Mouse (Mus musculus) cerebellum, postnatal 36 days (tissue): Measurements from ENCODE around the gene Ephb2.

Experiments
- DNase-seq, 2 experiments: peaks; one replicate each; pipeline ENCODE4 v3.0.0; 2021 to 2022; ENCODE audit warnings: mixed read lengths in 2 of 2

Gene Ephb2

GRCm38 (mm10) chr4:136697325-136697724, 138.5 kb downstream of the Ephb2 start:
- peak in 1 of 2 experiments; percentile 40 for DNase-seq

GRCm38 (mm10) chr4:136696381-136696925, 139.3 kb downstream of the Ephb2 start:
- DNase-seq = peak; percentile 75 to 76

- no peak for DNase-seq
These were observed 140.1 kb downstream of the Ephb2 start for GRCm38 (mm10) chr4:136695696-136696095.

- no peak for DNase-seq
These were observed 145.8 kb downstream of the Ephb2 start for GRCm38 (mm10) chr4:136690034-136690433.

GRCm38 (mm10) chr4:136688113-136688512, 147.7 kb downstream of the Ephb2 start:
- DNase-seq = no peak

DNA sequence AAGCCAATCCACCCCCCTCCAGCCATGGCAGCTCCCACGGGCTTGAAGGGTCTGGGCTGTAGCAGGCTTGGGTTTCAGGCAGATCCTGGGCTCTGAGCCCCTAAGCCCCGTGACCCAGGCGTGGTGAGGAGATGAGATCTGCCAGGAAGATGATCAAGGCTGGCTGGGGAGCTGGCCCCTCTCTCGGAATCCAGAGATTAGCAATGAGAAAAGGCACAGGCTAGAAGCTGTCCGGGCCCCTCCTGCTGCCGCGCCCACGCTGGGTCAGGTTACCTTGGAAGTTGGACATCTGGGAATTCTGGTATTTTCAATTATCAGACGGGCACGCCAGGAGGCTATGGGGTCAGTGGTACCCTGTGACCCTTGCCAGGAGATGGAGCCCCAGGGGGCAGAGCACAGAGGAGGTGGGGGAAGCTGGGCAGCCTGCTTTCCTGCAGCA, 150.3 kb downstream of the Ephb2 start:
- DNase-seq = no peak

- DNase-seq = no peak
These were observed 151.3 kb downstream of the Ephb2 start for GRCm38 (mm10) chr4:136684485-136684884.

DNA sequence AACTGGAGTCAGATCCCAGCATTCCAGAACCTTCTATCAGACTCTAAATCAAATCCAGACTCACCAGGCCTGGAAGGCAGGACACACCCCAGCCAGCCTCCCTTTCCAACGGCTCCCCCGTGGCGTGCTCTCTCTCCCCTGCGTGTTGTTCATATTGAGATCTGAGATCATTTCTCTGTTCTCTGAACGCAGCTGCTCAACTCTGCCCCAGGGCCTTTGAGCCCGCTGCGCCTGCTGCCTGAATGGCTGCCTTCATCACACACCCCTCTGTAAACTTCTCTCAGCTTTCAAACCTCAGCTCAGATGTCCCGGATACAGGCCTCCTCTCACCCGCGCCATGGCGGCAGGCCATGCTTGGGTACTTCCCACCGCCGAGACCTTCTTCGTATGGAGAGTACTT, 155.1 kb downstream of the Ephb2 start:
- no peak for DNase-seq

DNA sequence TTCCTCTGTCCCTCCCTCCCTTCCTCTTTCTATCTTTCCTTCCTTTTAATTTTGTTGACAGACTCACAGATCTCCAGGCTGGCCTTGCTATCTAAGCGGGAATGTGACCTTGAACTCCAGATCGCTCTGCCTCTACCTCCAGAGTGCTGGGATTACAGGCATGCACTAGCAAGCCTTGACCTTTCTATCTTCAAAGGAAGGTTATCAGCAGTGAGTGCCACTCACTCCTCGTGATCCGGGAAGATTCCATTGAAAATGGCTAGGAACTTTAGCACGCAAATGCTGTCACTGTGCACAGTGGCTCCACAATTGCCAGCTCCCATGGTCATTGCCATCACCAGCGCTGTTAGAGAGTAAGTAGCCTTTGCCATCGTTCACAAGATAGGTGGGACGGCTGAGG, 156.6 kb downstream of the Ephb2 start:
- DNase-seq = no peak

- DNase-seq = peak; percentile 94 to 99
These were observed 157.3 kb downstream of the Ephb2 start for GRCm38 (mm10) chr4:136678480-136678879.

DNA sequence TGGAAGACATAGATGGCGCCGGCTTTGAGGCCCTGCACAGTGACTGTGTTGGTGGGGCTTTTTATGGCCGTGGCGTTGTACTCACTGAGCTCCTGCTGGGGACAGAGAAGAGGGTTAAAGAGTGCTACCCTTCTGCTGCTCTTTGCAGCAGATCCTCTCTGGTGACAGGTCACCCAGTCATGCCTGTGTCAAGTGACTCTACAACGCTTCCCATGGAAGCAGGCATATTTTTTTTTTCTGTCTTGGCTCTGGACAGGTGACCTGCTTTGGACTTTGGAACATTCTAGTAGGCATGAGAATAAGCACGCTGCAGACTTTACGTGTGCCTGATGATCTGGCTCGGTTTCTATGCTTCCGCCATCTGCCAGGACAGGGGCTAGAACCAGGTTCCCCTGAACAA, 160.3 kb downstream of the Ephb2 start:
- DNase-seq = no peak

GRCm38 (mm10) chr4:136672335-136673090, 163.3 kb downstream of the Ephb2 start:
- no peak for DNase-seq

DNA sequence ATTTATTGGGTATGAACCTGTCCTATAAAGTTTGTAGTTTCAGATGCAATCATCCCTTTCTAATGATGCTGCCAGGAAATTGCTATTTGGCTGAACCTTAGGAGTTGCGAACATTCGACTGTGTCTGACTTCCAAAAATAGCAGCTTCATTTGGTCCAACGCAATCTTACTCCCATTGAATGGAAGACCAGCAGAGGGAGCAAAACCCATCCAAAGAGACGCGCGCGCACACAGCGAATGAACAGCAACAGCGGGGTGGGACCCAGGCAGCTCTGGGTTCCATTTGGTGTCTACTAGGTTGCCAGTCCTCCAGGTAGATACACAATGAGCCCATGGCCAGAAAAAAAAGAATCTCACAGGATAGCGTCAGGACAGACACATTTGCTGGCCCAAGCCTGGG, 168.0 kb downstream of the Ephb2 start:
- DNase-seq = no peak

DNA sequence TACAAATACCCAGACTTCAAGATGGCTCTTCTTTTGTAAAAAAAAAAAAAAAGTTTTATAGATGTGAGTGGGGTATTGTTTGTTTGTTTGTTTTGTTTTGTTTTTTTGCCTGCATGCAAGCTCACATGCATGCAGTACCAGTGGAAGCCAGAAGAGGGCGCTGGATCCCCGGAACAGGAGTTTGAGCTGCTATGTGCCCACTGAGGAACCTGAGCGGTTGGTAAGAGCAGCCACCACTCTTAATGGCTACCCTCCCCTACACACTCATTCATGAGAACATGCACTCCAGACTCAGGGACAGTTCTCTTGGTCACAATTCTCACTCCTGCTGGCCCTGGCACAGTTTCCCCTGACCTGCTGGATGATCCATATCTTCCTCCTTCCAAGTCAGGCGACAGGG, 169.8 kb downstream of the Ephb2 start:
- DNase-seq = peak; percentile 36 to 38

- peak; percentile 49 to 61 for DNase-seq
These were observed 170.7 kb downstream of the Ephb2 start for GRCm38 (mm10) chr4:136665068-136665467.

GRCm38 (mm10) chr4:136657914-136658313, 177.9 kb downstream of the Ephb2 start:
- DNase-seq = no peak

- DNase-seq = no peak
These were observed 182.0 kb downstream of the Ephb2 start for GRCm38 (mm10) chr4:136653692-136654234.

GRCm38 (mm10) chr4:136653019-136653418, 182.8 kb downstream of the Ephb2 start:
- DNase-seq = no peak

DNA sequence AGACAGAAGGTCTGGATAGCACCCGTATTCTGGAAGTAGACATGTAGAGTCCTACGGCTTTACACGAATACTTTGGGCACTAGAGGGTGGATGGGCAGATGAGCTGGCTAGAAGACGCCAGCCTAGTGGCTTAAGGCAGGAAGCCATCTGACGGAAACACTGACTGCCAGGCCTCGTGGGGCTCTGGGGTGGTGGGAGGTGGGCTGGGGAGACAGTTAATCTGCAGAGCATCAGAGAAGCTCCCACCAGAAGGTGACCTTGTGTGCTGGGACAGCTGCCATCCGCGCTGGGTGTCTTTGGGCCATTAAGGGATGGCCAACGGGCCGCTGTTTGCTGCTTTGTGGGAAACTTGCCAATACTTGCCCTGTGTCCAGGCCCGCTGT, 183.3 kb downstream of the Ephb2 start:
- peak; percentile 43 to 48 for DNase-seq

DNA sequence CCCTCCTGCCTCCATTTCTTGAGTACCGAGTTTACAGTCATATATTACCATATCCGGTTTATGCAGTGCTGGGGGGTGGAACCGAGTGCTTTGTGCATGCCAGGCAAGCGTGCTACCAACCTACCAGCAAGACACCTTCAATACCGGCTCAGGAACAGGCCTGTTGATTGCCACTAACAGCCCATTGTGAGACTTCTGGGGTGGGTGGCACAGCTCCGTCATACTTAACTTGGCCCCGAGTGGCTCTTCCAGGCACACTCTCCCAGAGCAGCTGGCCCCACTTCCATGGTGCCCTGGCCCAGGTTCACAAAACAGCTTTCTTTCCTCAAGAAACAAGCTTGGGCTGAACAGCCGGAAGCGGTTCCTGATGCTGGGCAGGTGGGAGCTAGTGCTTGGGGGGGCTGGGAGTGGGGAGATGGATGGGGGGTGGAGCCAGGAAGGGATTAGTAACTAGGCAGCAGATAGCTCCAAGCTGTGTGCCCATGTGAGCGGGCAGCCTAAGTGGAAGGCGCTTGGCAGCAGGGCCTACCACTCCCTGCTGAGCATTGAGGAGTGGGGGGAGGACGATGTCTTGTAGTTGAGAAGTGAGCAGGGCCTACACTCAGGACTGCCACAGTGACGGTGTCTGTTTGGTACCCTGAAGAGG, 183.8 kb downstream of the Ephb2 start:
- peak in 1 of 2 experiments; percentile 37 for DNase-seq

DNA sequence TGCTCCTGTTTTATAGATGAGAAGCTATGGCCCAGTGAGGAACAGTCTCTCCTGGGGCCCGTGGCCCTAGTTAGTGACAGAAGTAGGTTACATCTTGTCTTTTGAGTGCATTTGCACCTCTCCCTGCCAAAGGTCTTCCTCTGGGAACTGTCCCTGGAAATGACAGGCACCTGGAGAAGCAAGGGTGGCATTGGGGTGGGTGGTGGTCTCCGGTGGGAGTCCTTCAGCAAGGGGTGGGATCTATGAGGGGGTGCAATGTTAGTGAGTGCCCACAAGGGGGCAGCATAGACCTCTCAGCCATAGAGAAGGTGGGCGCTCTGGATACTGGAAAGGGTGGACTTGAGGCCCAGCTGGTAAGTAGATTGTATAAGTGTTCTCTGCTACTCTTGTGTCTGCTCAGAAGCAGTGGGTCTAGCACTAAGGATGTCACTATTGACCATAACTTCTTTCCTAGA, 184.4 kb downstream of the Ephb2 start:
- peak; percentile 28 to 33 for DNase-seq

DNA sequence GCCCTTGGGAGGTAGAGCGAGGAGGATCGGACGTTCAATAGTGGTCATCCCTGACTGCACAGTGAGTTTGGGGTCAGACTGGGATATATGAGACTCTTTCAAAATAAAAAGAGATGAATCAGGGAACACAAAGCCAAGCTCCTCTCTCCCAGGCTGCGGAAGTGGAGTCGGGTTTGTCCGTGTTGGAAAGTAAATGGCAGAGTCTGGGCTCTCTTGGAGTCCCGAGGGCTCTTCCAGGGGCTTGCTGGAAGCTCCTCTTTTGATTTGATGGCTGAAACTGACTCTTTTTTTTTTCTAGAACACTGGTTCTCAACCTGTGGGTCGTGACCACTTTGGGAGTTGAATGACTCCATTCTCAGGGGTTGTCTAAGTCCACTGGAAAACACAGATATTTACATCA, 185.5 kb downstream of the Ephb2 start:
- no peak for DNase-seq

DNA sequence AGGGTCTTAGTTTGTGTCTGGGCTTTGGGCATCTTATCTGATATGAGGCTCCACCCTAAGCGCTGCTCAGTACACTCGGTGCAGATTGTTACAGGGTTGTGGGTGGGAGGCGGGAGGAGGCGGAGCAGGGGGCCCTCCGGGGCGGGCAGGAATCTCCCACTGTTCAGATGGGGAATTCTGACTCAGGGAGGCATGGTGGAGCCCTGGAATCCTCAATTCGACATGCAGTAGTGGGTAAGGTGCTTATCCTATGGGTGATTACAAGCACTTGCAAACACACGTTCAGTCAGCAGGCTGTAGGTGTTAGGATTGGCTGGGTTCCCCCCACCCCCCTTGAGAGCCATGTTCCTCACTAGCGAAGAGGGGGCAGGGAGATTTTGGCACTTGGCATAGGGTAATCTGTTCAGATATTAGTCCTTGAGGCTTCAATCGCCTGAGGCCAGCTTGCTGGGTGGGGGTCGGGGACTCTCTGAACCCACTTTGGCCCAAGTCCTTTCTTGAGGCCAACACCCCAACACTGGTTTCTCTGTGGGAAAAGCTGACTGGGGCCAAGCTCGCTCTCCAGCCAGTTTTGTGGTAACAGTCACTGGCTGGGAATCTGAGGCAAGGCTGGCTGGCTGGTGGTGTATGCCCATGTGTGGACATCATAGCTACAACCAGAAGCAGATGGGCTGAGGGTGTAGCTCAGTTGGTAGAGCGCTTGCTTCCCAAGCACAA, 186.2 kb downstream of the Ephb2 start:
- no peak for DNase-seq
